Mouse (Mus musculus) MEL (cell line): ENCODE results near the gene Yjefn3. TPM values are rescaled to one million over a fixed set of nuclear protein-coding genes. Genes with fewer than 3 reads are reported as not detected.

Experiments
- DNase-seq: peaks from one replicate; pipeline ENCODE4 v3.0.0; 2011; ENCODE audit warnings: low read depth, low spot score
- H3K27ac ChIP-seq: 2 replicates; pipeline ENCODE4 v1.5.1; 2012; ENCODE audit warnings: low read depth, mild to moderate bottlenecking, control low read depth, low read length, moderate library complexity; ENCODE audit not compliant: control insufficient read depth
- H3K27me3 ChIP-seq, 2 experiments: fragments of 150-350 bp in 1 of 2; sonication (generic) in 1 of 2; 2 replicates each; pipeline ENCODE4 v1.6.1; 2012; ENCODE audit warnings: low read length in 2 of 2, mild to moderate bottlenecking in 2 of 2, improper control_type of control experiment in 1 of 2, moderate library complexity in 1 of 2; ENCODE audit not compliant: insufficient read depth in 2 of 2, control insufficient read depth in 1 of 2
- H3K36me3 ChIP-seq, 2 experiments: 2 replicates each; pipeline ENCODE4 v1.6.1; 2012 to 2014; ENCODE audit warnings: low read length in 2 of 2, improper control_type of control experiment in 1 of 2, inconsistent platforms in 1 of 2, mild to moderate bottlenecking in 1 of 2; ENCODE audit not compliant: insufficient read depth in 2 of 2, control insufficient read depth in 1 of 2
- H3K4me1 ChIP-seq, 2 experiments: fragments of 150-350 bp in 1 of 2; sonication (generic) in 1 of 2; 2 replicates each; pipeline ENCODE4 v1.6.1; 2012; ENCODE audit warnings: low read length in 2 of 2, improper control_type of control experiment in 1 of 2, mild to moderate bottlenecking in 1 of 2; ENCODE audit not compliant: insufficient read depth in 2 of 2, control insufficient read depth in 1 of 2
- H3K4me3 ChIP-seq, 2 experiments: fragments of 150-350 bp in 1 of 2; sonication (generic) in 1 of 2; 2 replicates each; pipeline ENCODE4 v1.5.1; 2012; ENCODE audit warnings: low read depth in 2 of 2, low read length in 2 of 2, mild to moderate bottlenecking in 2 of 2, moderate library complexity in 2 of 2, control low read depth in 1 of 2, improper control_type of control experiment in 1 of 2; ENCODE audit not compliant: control insufficient read depth in 1 of 2, insufficient read depth in 1 of 2
- H3K79me2 ChIP-seq: 2 replicates; pipeline ENCODE4 v1.6.1; 2012; ENCODE audit warnings: mild to moderate bottlenecking, low read length, moderate library complexity; ENCODE audit not compliant: control insufficient read depth, poor library complexity, insufficient read depth
- H3K9ac ChIP-seq: 2 replicates; pipeline ENCODE4 v1.6.1; 2012; ENCODE audit warnings: low read depth, mild to moderate bottlenecking, control low read depth, low read length, moderate library complexity; ENCODE audit not compliant: control insufficient read depth, poor library complexity, severe bottlenecking
- H3K9me3 ChIP-seq: fragments of 150-350 bp; sonication (generic); replicated peaks from 2 replicates; pipeline ENCODE4 v1.6.1; 2012; ENCODE audit warnings: mild to moderate bottlenecking, low read length, improper control_type of control experiment, moderate library complexity; ENCODE audit not compliant: insufficient read depth
- BHLHE40 ChIP-seq: IDR thresholded peaks from 2 replicates; pipeline ENCODE4 v1.6.1; 2012; ENCODE audit warnings: low read depth, mild to moderate bottlenecking, inconsistent platforms, low read length, improper control_type of control experiment, borderline replicate concordance
- CHD2 ChIP-seq: IDR thresholded peaks from 2 replicates; pipeline ENCODE4 v1.6.1; 2011; ENCODE audit warnings: low read length, improper control_type of control experiment
- E2F4 ChIP-seq: IDR thresholded peaks from 2 replicates; pipeline ENCODE4 v1.6.1; 2011; ENCODE audit warnings: low read depth, low read length, improper control_type of control experiment, borderline replicate concordance
- EP300 ChIP-seq, 2 experiments: IDR thresholded peaks; 2 replicates each; pipeline ENCODE4 v1.6.1; 2011; ENCODE audit warnings: improper control_type of control experiment in 2 of 2, low read length in 2 of 2, low read depth in 1 of 2, mild to moderate bottlenecking in 1 of 2
- ETS1 ChIP-seq: IDR thresholded peaks from 2 replicates; pipeline ENCODE4 v1.6.1; 2012; ENCODE audit warnings: low read depth, mild to moderate bottlenecking, inconsistent platforms, low read length, improper control_type of control experiment, moderate library complexity
- GABPA ChIP-seq: IDR thresholded peaks from 2 replicates; pipeline ENCODE4 v1.6.1; 2012; ENCODE audit warnings: low read depth, mild to moderate bottlenecking, inconsistent platforms, low read length, improper control_type of control experiment, moderate library complexity
- GATA1 ChIP-seq: IDR thresholded peaks from 2 replicates; pipeline ENCODE4 v1.6.1; 2011; ENCODE audit warnings: low read depth, low read length, improper control_type of control experiment
- HCFC1 ChIP-seq: IDR thresholded peaks from 2 replicates; pipeline ENCODE4 v1.6.1; 2012; ENCODE audit warnings: low read depth, mild to moderate bottlenecking, inconsistent platforms, low read length, improper control_type of control experiment, moderate library complexity
- KAT2A ChIP-seq: conservative IDR thresholded peaks from 2 replicates; pipeline ENCODE4 v1.6.1; 2012; ENCODE audit warnings: low read depth, low read length, improper control_type of control experiment, inconsistent platforms
- MAFK ChIP-seq: IDR thresholded peaks from 2 replicates; pipeline ENCODE4 v1.6.1; 2011; ENCODE audit warnings: low read depth, mild to moderate bottlenecking, low read length, improper control_type of control experiment, borderline replicate concordance
- MAX ChIP-seq: IDR thresholded peaks from 2 replicates; pipeline ENCODE4 v1.6.1; 2011; ENCODE audit warnings: low read length, improper control_type of control experiment
- MAZ ChIP-seq: IDR thresholded peaks from 2 replicates; pipeline ENCODE4 v1.6.1; 2012; ENCODE audit warnings: low read depth, mild to moderate bottlenecking, inconsistent platforms, low read length, improper control_type of control experiment
- MXI1 ChIP-seq: IDR thresholded peaks from 2 replicates; pipeline ENCODE4 v1.6.1; 2011; ENCODE audit warnings: mild to moderate bottlenecking, low read depth, low read length, improper control_type of control experiment
- MYC ChIP-seq: IDR thresholded peaks from 2 replicates; pipeline ENCODE4 v1.6.1; 2011; ENCODE audit warnings: low read depth, mild to moderate bottlenecking, low read length, improper control_type of control experiment, moderate library complexity
- NELFE ChIP-seq: IDR thresholded peaks from 2 replicates; pipeline ENCODE4 v1.6.1; 2011; ENCODE audit warnings: low read depth, low read length, improper control_type of control experiment
- NRF1 ChIP-seq: IDR thresholded peaks from 2 replicates; pipeline ENCODE4 v1.6.1; 2014; ENCODE audit warnings: low read depth, mild to moderate bottlenecking, inconsistent platforms, low read length, improper control_type of control experiment, moderate library complexity; ENCODE audit not compliant: poor library complexity, insufficient read depth, severe bottlenecking
- POLR2A ChIP-seq, 2 experiments: IDR thresholded peaks; 2 replicates each; pipeline ENCODE4 v1.6.1; 2011 to 2012; ENCODE audit warnings: low read length in 2 of 2, mild to moderate bottlenecking in 2 of 2, control low read depth in 1 of 2, improper control_type of control experiment in 1 of 2, low read depth in 1 of 2, moderate library complexity in 1 of 2; ENCODE audit not compliant: control insufficient read depth in 1 of 2, insufficient read depth in 1 of 2, poor library complexity in 1 of 2
- POLR2AphosphoS2 ChIP-seq: IDR thresholded peaks from 2 replicates; pipeline ENCODE4 v1.6.1; 2011; ENCODE audit warnings: low read length, improper control_type of control experiment
- POLR2AphosphoS5 ChIP-seq: IDR thresholded peaks from 2 replicates; pipeline ENCODE4 v1.6.1; 2012; ENCODE audit warnings: low read depth, borderline replicate concordance, mild to moderate bottlenecking, inconsistent platforms, low read length, moderate library complexity, mixed read lengths
- SIN3A ChIP-seq: IDR thresholded peaks from 2 replicates; pipeline ENCODE4 v1.6.1; 2012; ENCODE audit warnings: low read length, improper control_type of control experiment, inconsistent platforms
- TAL1 ChIP-seq: IDR thresholded peaks from 2 replicates; pipeline ENCODE4 v1.6.1; 2012; ENCODE audit warnings: mild to moderate bottlenecking, inconsistent platforms, low read length, moderate library complexity, mixed read lengths
- TBP ChIP-seq: IDR thresholded peaks from 2 replicates; pipeline ENCODE4 v1.8.0; 2011; ENCODE audit warnings: low read depth, low read length, improper control_type of control experiment
- TCF12 ChIP-seq: IDR thresholded peaks from 2 replicates; pipeline ENCODE4 v1.6.1; 2014; ENCODE audit warnings: low read depth, mild to moderate bottlenecking, inconsistent platforms, low read length, improper control_type of control experiment, moderate library complexity
- UBTF ChIP-seq: IDR thresholded peaks from 2 replicates; pipeline ENCODE4 v1.6.1; 2012; ENCODE audit warnings: low read depth, mild to moderate bottlenecking, inconsistent platforms, low read length, improper control_type of control experiment, moderate library complexity, borderline replicate concordance; ENCODE audit not compliant: insufficient read depth
- ZMIZ1 ChIP-seq: IDR thresholded peaks from 2 replicates; pipeline ENCODE4 v1.6.1; 2012; ENCODE audit warnings: low read depth, mild to moderate bottlenecking, inconsistent platforms, low read length, improper control_type of control experiment, moderate library complexity
- polyA plus RNA-seq, 2 experiments: library from polyadenylated mRNA; stranded (reverse) in 1 of 2; unstranded in 1 of 2; fragments of >175 nt in 1 of 2; fragments of >200 nt in 1 of 2; gene quantifications; 2 replicates each; pipeline versions ENCODE4 v1.2.1 to v1.2.4; 2012; ENCODE audit warnings: low replicate concordance in 2 of 2, low read depth in 1 of 2; ENCODE audit not compliant: insufficient read length in 2 of 2, insufficient read depth in 1 of 2, missing spikeins in 1 of 2
- total RNA-seq: library from RNA; depleted of rRNA; stranded (reverse); fragments of 300-350 nt; gene quantifications from 2 replicates; pipeline ENCODE4 v1.2.3, GENCODE M21; 2012

The Yjefn3 gene
- total and polyA plus RNA-seq, 3 experiments: 5.3 to 8.2 TPM; not detected in 1

GRCm38 (mm10) chr8:69904096-69904495 is 1.6 kb upstream of the Yjefn3 start:
- no peak for DNase-seq
- Histone ChIP-seq H3K4me1 (peaks cover 0 to 19% of the 10 kb centered on the region in 2 experiments; a peak in 3 of 4 replicates), H3K9ac (peak overlapping the region; percentile 71), H3K9me3 (no peaks in the 10 kb centered on the region), H3K27me3 (no peaks in the 10 kb centered on the region), H3K36me3 (peaks cover 0 to 17% of the 10 kb centered on the region in 2 experiments; a peak in 2 of 4 replicates), H3K4me3 (peak overlapping the region; percentile 63), H3K27ac (no peak overlapping the region), H3K79me2 (peaks cover 29% of the 10 kb centered on the region)
- TF ChIP-seq POLR2AphosphoS2: no peak

GRCm38 (mm10) chr8:69903063-69903542 is 591 bp upstream of the Yjefn3 start:
- no peaks in the 10 kb centered on the region for H3K9me3 ChIP-seq
- peaks cover 0 to 19% of the 10 kb centered on the region in 2 experiments; a peak in 3 of 4 replicates for H3K4me1 ChIP-seq
- peak overlapping the region; percentile 89 for H3K9ac ChIP-seq
- peak overlapping the region; percentile 91 for H3K27ac ChIP-seq
- H3K79me2 ChIP-seq: peaks cover 35% of the 10 kb centered on the region
- H3K4me3 ChIP-seq: peak overlapping the region; percentile 63 to 71
- no peaks in the 10 kb centered on the region for H3K27me3 ChIP-seq
- TF ChIP-seq HCFC1 (peak; percentile 83), E2F4 (peak; percentile 75; the same call in 1 of the 2 replicates), KAT2A (no peak; the same call in 1 of the 2 replicates), MXI1 (peak; percentile 78), SIN3A (peak; percentile 85), MYC (0 out of 2 replicates have a peak, but pooled peaks have one; percentile 17), MAZ (peak; percentile 88; the same call in 1 of the 2 replicates), EP300 (IDR thresholded peaks at IDR 0.05; ENCODE audit: low read depth in 1 of 2, low read length in 2 of 2) (peak in 1 of 2 experiments; percentile 57; a peak in 2 of 4 replicates), TAL1 (peak; percentile 39; the same call in 1 of the 2 replicates), TBP (peak; percentile 48; the same call in 1 of the 2 replicates), GATA1 (peak; percentile 35; the same call in 1 of the 2 replicates), NRF1 (peak; percentile 93), POLR2A (IDR thresholded peaks at IDR 0.05; ENCODE audit: control insufficient read depth in 1 of 2, insufficient read depth in 1 of 2, low read depth in 1 of 2, low read length in 2 of 2, poor library complexity in 1 of 2) (peak; percentile 64 to 87), MAFK (no peak), ZMIZ1 (peak; percentile 56), UBTF (peak; percentile 77; the same call in 1 of the 2 replicates), MAX (peak; percentile 92), CHD2 (no peak; the same call in 1 of the 2 replicates), ETS1 (peak; percentile 39; the same call in 1 of the 2 replicates), POLR2AphosphoS5 (no peak), TCF12 (peak; percentile 57), BHLHE40 (peak; percentile 51; the same call in 1 of the 2 replicates), GABPA (no peak), NELFE (peak; percentile 70), POLR2AphosphoS2 (0 out of 2 replicates have a peak, but pooled peaks have one; percentile 59)
- DNase-seq: peak; percentile 100
- H3K36me3 ChIP-seq: peaks cover 0 to 18% of the 10 kb centered on the region in 2 experiments; a peak in 2 of 4 replicates
